Mouse (Mus musculus) yolk sac, embryonic 10.5 days (tissue): Measurements from ENCODE around the gene Stfa2.
"Not testable (repeated sequence)": the region's sequence is repeated elsewhere in the genome, so short reads cannot be mapped to it uniquely, and the experiment has no call there.

Experiments
- DNase-seq: peaks from one replicate; pipeline ENCODE4 v3.0.0-alpha.2; 2017; ENCODE audit warnings: low spot score

Stfa2 gene

GRCm38 (mm10) chr16:36408357-36408756 lies at the start of gene Stfa2:
Stfa2 (minus strand) TSS chr16:36408457.
- DNase-seq: no peak

GRCm38 (mm10) chr16:36455342-36455802 lies 47.1 kb upstream of the Stfa2 start, which contains the start of gene Stfa3:
Stfa3 (minus strand) TSS chr16:36455392.
- no peak for DNase-seq

GRCm38 (mm10) chr16:36420979-36421378 lies 12.7 kb upstream of the Stfa2 start:
- DNase-seq: not testable (repeated sequence)

- peak; percentile 1 for DNase-seq
Measured at GRCm38 (mm10) chr16:36389060-36389459, 19.2 kb downstream of the Stfa2 start.

GRCm38 (mm10) chr16:36367648-36368047 lies 40.6 kb downstream of the Stfa2 start, which contains the start of gene BC100530:
BC100530 (minus strand) TSS chr16:36367748.
- not testable (repeated sequence) for DNase-seq
